Mouse (Mus musculus) subcutaneous adipose tissue, adult 2 months (tissue): ENCODE data around the gene G6pc. TPM values are rescaled to one million over a fixed set of nuclear protein-coding genes. Genes with fewer than 3 reads are reported as not detected.

Source experiments
- polyA plus RNA-seq: library from polyadenylated mRNA; depleted of rRNA; stranded (reverse); fragments of >200 nt; gene quantifications from 2 replicates; pipeline ENCODE4 v1.2.3, GENCODE M21; 2012; ENCODE audit warnings: low replicate concordance; rRNA removed

The G6pc gene
- polyA plus RNA-seq: 0.08 and 0.09 TPM in 2 replicates

GRCm38 (mm10) chr11:101367326-101367935 is at the start of gene G6pc:
Gene G6pc, plus strand, starts transcription at chr11:101367561.

DNA sequence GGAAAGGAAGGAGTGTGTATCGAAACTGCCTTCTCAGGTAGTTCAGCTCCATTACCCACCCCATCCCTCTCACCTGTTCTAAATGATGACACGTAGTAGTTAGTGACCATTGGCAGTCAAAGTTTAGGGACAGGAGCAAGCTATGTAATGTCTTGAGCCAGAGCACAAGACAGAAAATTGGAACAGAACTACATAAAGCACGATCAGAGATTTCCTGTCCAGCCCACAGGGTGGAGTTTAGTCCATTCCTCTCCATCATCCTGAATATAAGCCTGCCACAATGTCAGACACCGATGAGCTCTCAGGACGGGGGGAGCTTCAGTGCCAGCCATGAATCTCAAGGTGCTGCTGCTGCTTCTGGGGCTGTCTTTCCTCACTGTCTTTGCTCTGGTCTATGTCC is 42.6 kb upstream of the G6pc start, which contains the start of gene Aoc2:
Gene Aoc2, plus strand, starts transcription at position 301 of the 400 bp plus-strand sequence.

GRCm38 (mm10) chr11:101330371-101330924 is 36.9 kb upstream of the G6pc start, which contains the start of gene Aoc3:
Gene Aoc3, plus strand, starts transcription at chr11:101330605.

DNA sequence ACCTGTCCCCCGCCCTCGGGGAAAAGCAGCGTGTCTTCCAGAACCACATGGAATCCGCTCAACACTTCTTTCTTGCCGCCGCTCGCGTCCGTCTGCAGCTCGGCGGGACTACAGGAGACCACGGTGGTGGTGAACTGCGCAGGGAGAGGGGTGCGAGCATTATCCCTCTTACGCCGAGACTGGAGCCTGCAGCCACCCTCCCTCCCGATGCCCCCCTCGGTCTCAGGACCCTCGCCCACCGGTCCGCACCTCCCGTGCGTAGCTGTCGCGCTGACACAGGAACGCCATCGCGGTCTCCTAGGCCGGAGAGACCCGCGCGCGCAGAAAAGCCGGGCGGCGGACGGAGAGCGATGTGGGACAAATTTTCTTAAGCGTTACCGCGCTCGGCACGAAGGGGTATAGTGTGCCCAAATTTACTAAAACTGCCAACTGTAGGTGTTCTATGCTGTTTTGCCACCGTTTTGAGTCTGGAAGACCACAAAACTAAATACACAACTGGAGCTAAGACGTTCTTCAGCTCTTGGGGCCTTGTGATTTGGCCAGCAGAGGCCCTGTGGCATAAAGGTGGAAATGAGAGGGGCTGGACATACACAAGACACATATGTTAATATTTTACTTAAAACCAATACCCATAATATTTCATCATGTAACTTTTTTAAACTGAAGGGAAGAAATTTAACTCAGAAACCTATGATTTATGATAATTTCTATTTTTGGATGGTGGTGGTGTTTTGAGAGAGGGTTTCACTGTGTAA is 49.9 kb downstream of the G6pc start, which contains the start of gene Aarsd1:
Gene Aarsd1, minus strand, starts transcription at position 515 of the 755 bp plus-strand sequence.

DNA sequence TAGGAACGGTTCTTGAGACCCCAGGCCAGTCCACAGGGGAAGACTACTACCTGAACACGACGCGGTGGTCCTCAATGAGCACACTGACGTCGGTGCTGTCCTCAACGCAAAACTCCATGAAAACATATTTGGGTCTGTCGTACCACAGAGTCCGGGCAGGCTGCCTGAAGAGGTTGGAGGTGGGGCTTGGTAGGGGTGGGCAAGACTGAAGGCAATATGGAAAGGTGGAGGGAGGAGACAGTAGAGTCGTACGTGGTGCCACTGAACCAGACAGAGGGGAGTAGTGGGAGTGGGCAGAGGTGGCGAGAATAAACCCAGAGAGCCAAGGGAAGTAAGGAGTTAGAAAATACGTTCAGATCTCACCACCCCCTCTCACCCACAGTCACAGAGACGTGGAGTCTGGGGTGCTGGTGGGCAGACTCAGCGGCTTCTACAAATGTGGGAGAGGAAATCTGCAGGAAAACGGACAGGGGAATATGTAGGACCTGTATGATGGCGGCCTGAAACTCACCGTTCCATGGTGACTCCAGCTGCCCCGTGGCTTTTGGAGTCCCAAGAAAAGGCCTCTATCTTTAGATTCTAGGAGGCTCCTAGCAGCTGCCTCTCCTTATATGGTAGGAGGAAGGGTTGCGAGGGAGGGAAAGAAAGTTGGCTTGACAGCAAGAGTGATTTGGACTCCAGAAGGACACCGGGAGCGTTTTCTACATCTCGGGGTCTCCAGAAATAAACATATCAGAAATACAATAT is 56.9 kb downstream of the G6pc start, which contains the start of gene Gm27029:
Gene Gm27029, minus strand, starts transcription at position 692 of the 747 bp plus-strand sequence.

GRCm38 (mm10) chr11:101424925-101425813 is 57.8 kb downstream of the G6pc start, which contains the start of the genes Rundc1 and Ptges3l:
Gene Rundc1, plus strand, starts transcription at chr11:101425085.
Gene Ptges3l, minus strand, starts transcription at chr11:101425333.

Other genes starting within 250 kb of the G6pc start
- 76.7 and 88.6 TPM in 2 replicates for gene Retreg3, start 247.7 kb upstream of the G6pc start, polyA plus RNA-seq
- gene Tubg1, start 247.6 kb upstream of the G6pc start, polyA plus RNA-seq: 13.8 and 32.5 TPM in 2 replicates
- 1.4 and 5.3 TPM in 2 replicates for gene Tubg2, start 211.7 kb upstream of the G6pc start, polyA plus RNA-seq
- gene Cntnap1, start 197.0 kb upstream of the G6pc start, polyA plus RNA-seq: 8.3 and 16.6 TPM in 2 replicates
- gene Plekhh3, start 196.2 kb upstream of the G6pc start, polyA plus RNA-seq: 30.1 and 55.2 TPM in 2 replicates
- 0.60 and 0.93 TPM in 2 replicates for gene Ccr10, start 192.1 kb upstream of the G6pc start, polyA plus RNA-seq
- 44.1 and 55.6 TPM in 2 replicates for gene Ezh1, start 141.1 kb upstream of the G6pc start, polyA plus RNA-seq
- 237 and 432 TPM in 2 replicates for gene Ramp2, start 121.5 kb upstream of the G6pc start, polyA plus RNA-seq
- 110 and 112 TPM in 2 replicates for gene Vps25, start 113.9 kb upstream of the G6pc start, polyA plus RNA-seq
- 1.4 and 19.8 TPM in 2 replicates for gene Wnk4, start 107.0 kb upstream of the G6pc start, polyA plus RNA-seq
- 0.07 and 0.19 TPM in 2 replicates for gene Cntd1, start 88.5 kb upstream of the G6pc start, polyA plus RNA-seq
- 161 and 167 TPM in 2 replicates for gene Coa3, start 88.4 kb upstream of the G6pc start, polyA plus RNA-seq
- gene Becn1, start 65.3 kb upstream of the G6pc start, polyA plus RNA-seq: 87.7 and 120 TPM in 2 replicates
- gene Psme3, start 51.3 kb upstream of the G6pc start, polyA plus RNA-seq: 61.9 and 67.1 TPM in 2 replicates
- gene Aoc2, start 42.5 kb upstream of the G6pc start, polyA plus RNA-seq: 3.9 and 7.4 TPM in 2 replicates
- 254 and 817 TPM in 2 replicates for gene Aoc3, start 37.0 kb upstream of the G6pc start, polyA plus RNA-seq
- 29.0 and 32.6 TPM in 2 replicates for gene Aarsd1, start 50.1 kb downstream of the G6pc start, polyA plus RNA-seq
- 0.48 and 0.52 TPM in 2 replicates for gene Gm27029, start 57.2 kb downstream of the G6pc start, polyA plus RNA-seq
- 15.6 and 20.5 TPM in 2 replicates for gene Rundc1, start 57.5 kb downstream of the G6pc start, polyA plus RNA-seq
- gene Ptges3l, start 57.8 kb downstream of the G6pc start, polyA plus RNA-seq: 9.3 and 9.4 TPM in 2 replicates
- gene Rpl27, start 74.7 kb downstream of the G6pc start, polyA plus RNA-seq: 318 and 472 TPM in 2 replicates
- 66.3 and 93.8 TPM in 2 replicates for gene Ifi35, start 80.8 kb downstream of the G6pc start, polyA plus RNA-seq
- gene Rnd2, start 97.4 kb downstream of the G6pc start, polyA plus RNA-seq: 16.1 and 16.8 TPM in 2 replicates
- 140 and 206 TPM in 2 replicates for gene Vat1, start 98.7 kb downstream of the G6pc start, polyA plus RNA-seq
- gene Brca1, start 184.4 kb downstream of the G6pc start, polyA plus RNA-seq: 0.29 and 2.6 TPM in 2 replicates
- 110 and 123 TPM in 2 replicates for gene Nbr1, start 184.6 kb downstream of the G6pc start, polyA plus RNA-seq
- 80.3 and 135 TPM in 2 replicates for gene Tmem106a, start 214.7 kb downstream of the G6pc start, polyA plus RNA-seq
- not detected in 2 replicates for gene Gm11634, start 231.7 kb downstream of the G6pc start, polyA plus RNA-seq